Mouse (Mus musculus) stomach, embryonic 14.5 days (tissue): Measurements from ENCODE around the gene Entpd7. TPM values are rescaled to one million over a fixed set of nuclear protein-coding genes. Genes with fewer than 3 reads are reported as not detected.
A peak's percentile ranks its signal among the peaks of the same experiment; 100 is the strongest.

Experiments
- ATAC-seq: fragments of 200-750 bp; cut with Nextera tagmentation; 2 replicates; pipeline ENCODE4 v1.8.0; 2017; ENCODE audit warnings: low read depth, moderate TSS enrichment; ENCODE audit not compliant: insufficient number of reproducible peaks, insufficient read depth, low FRiP score
- H3K27ac ChIP-seq: fragments of 300-500 bp; sonication (generic); 2 replicates; pipeline ENCODE4 v1.5.1; 2014; ENCODE audit warnings: mild to moderate bottlenecking, low read length, moderate library complexity, mixed read lengths
- H3K27me3 ChIP-seq: fragments of 300-500 bp; sonication (generic); 2 replicates; pipeline ENCODE4 v1.6.1; 2014; ENCODE audit warnings: low read length, control low read depth, mixed read lengths; ENCODE audit not compliant: control insufficient read depth, insufficient read depth
- H3K36me3 ChIP-seq: fragments of 300-500 bp; sonication (generic); 2 replicates; pipeline ENCODE4 v1.6.1; 2014; ENCODE audit warnings: mild to moderate bottlenecking, control low read depth, low read length, moderate library complexity, mixed read lengths; ENCODE audit not compliant: control insufficient read depth, insufficient read depth
- H3K4me1 ChIP-seq: fragments of 300-500 bp; sonication (generic); 2 replicates; pipeline ENCODE4 v1.6.1; 2014; ENCODE audit warnings: low read length, control low read depth, mixed read lengths; ENCODE audit not compliant: control insufficient read depth, insufficient read depth
- H3K4me2 ChIP-seq: fragments of 300-500 bp; sonication (generic); replicated peaks from 2 replicates; pipeline ENCODE4 v1.6.1; 2014; ENCODE audit warnings: low read depth, low read length, control low read depth
- H3K4me3 ChIP-seq: fragments of 300-500 bp; sonication (generic); 2 replicates; pipeline ENCODE4 v1.5.1; 2014; ENCODE audit warnings: low read depth, low read length, control low read depth
- H3K9ac ChIP-seq: fragments of 300-500 bp; sonication (generic); replicated peaks from 2 replicates; pipeline ENCODE4 v1.6.1; 2014; ENCODE audit warnings: low read depth, mild to moderate bottlenecking, control low read depth, low read length, moderate library complexity, mixed read lengths
- H3K9me3 ChIP-seq: fragments of 300-500 bp; sonication (generic); 2 replicates; pipeline ENCODE4 v1.6.1; 2016; ENCODE audit warnings: low read depth, low read length, control low read depth; ENCODE audit not compliant: control insufficient read depth
- WGBS: fragments of 180-500 bp; shearing (Covaris S2); extraction: QIAGEN DNeasy Blood & Tissue Kit; methylation state at CpG from one replicate; pipeline ENCODE4 v1.1.7; 2014; 5-methylcytosine and 5-hydroxymethylcytosine counted together
- polyA plus RNA-seq: library from polyadenylated mRNA; unstranded; fragments of >200 nt; fragmentation: Nextera tagmentation; extraction: Ambion mirVana; gene quantifications from 2 replicates; pipeline ENCODE4 v1.2.1, GENCODE M21; 2014

The Entpd7 gene
- polyA plus RNA-seq, 1 experiment from 2014 or later: 15.7 TPM

DNA sequence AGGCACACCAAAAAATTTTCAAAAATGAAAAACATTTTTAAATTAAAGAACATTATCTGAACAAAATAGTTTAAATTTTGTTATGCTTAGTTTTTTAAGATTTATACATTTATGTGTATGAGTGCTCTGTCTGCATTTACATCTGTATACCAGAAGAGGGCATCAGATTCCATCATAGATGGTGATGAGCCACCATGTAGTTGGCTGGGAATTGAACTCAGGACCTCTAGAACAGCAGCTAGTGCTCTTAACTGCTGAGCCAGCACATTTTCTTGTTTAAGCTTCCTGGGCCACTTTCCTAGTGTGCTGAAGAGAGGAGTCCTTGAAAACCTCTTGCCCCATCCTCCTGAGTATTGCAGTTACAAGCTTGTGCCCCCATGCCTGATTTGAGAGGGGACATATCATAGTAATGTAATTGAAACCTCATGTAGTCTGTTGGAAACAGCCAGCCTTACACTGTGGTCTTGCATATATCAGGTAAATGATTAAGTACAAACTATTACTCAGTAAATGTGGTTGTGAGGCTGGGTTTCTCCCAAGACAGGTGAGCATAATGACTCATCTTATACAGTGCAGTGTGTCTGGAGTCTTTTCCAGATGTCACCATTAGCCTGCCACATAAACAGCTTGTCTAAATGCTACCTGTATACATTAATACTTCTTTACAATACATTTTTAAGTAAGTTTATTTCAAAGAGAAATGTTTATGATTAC lies 72.2 kb downstream of the Entpd7 start:
- no peaks in the 10 kb centered on the region; the same call in 1 of the 2 replicates for H3K36me3 ChIP-seq
- no peak overlapping the region for H3K27ac ChIP-seq
- no peak overlapping the region for H3K9ac ChIP-seq
- H3K27me3 ChIP-seq: no peaks in the 10 kb centered on the region
- no peak overlapping the region for H3K4me2 ChIP-seq
- no peak overlapping the region for H3K4me3 ChIP-seq
- no peaks in the 10 kb centered on the region for H3K9me3 ChIP-seq
- H3K4me1 ChIP-seq: no peaks in the 10 kb centered on the region
- ATAC-seq: no peak

GRCm38 (mm10) chr19:43762410-43762809 lies 72.9 kb downstream of the Entpd7 start:
- WGBS: 75% methylated on average over 2 of the region's 2 CpGs
- Histone ChIP-seq H3K4me3 (no peak overlapping the region), H3K4me1 (no peaks in the 10 kb centered on the region), H3K9me3 (no peaks in the 10 kb centered on the region), H3K27me3 (no peaks in the 10 kb centered on the region), H3K27ac (no peak overlapping the region), H3K36me3 (no peaks in the 10 kb centered on the region; the same call in 1 of the 2 replicates), H3K9ac (no peak overlapping the region), H3K4me2 (no peak overlapping the region)
- ATAC-seq: no peak

- WGBS: 86% methylated on average over 5 of the region's 5 CpGs
- Histone ChIP-seq H3K36me3 (no peaks in the 10 kb centered on the region; the same call in 1 of the 2 replicates), H3K27me3 (no peaks in the 10 kb centered on the region), H3K4me3 (no peak overlapping the region), H3K4me2 (no peak overlapping the region), H3K9me3 (no peaks in the 10 kb centered on the region), H3K9ac (no peak overlapping the region), H3K4me1 (no peaks in the 10 kb centered on the region), H3K27ac (no peak overlapping the region)
- no peak for ATAC-seq
Observed at GRCm38 (mm10) chr19:43766451-43766850, 77.0 kb downstream of the Entpd7 start.

DNA sequence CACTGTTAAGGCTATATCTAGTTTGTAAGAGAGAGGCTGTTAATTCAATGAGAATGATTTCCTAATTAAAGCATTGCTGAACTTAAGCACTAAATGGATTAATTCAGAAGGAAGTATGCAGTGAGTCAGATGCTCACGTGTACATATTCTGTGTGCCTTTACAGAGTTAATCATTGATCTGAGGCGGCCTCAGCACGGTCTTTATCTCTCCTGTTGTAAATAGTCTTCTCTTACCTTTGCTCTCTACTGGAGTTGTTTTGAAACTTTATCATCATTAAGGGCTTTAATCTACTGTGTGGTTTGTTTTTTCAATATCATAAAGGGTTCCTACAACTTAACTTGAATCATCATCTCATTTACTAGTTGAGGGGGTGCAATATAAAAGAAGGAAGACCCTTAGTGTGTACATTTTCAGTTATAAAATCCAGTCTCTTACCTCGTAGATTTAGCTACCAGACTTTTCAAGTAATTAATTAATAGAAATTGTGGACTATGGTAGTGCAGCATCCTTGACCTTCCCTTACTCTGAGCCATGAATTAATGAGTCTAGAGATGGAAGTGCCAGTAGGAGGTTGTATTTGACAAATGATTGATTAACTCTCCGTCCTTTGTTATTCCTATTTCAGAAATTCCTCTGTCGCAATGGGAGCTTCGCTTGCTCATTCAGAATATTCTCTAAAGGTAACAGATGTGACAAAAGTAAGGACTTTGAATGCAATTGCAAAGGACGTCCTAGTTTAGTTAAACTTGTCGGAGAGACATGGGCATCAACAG lies 78.3 kb downstream of the Entpd7 start:
- no peaks in the 10 kb centered on the region for H3K27me3 ChIP-seq
- H3K9ac ChIP-seq: no peak overlapping the region
- WGBS: 46% methylated on average over 9 of the region's 9 CpGs
- H3K9me3 ChIP-seq: no peaks in the 10 kb centered on the region
- peak; percentile 56; the same call in 1 of the 2 replicates for ATAC-seq
- no peak overlapping the region for H3K27ac ChIP-seq
- no peaks in the 10 kb centered on the region for H3K4me1 ChIP-seq
- H3K36me3 ChIP-seq: no peaks in the 10 kb centered on the region
- H3K4me3 ChIP-seq: no peak overlapping the region
- H3K4me2 ChIP-seq: no peak overlapping the region

DNA sequence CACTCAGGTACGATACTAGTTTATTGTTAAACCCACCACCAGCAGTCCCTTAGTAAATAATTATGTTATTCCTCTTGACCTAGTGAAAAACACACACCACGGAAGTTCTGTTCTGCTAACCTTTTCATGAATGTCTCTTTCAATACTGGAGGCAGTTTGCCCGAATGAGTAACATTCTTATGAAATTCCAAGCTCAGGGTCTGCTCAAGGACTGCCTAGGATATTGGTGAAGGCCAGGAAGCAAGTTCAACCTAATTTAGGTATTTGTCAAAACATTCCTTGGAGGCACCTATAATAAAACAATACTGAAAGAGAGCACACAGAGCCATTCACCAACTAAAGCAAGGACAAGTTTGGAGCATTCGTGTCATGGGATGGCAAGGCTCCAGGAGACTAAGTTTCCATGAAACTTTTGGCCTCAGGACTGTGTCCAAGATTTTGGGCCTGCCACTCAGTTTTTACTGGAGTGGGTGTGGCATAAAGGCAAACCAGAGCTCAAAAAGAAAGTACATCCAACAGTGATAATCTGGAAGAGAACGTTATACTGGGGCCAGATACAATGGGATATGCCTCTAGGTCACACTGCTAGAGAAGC lies 80.0 kb downstream of the Entpd7 start:
- Histone ChIP-seq H3K27me3 (no peaks in the 10 kb centered on the region), H3K9me3 (no peaks in the 10 kb centered on the region), H3K4me2 (no peak overlapping the region), H3K9ac (no peak overlapping the region), H3K4me1 (no peaks in the 10 kb centered on the region), H3K27ac (no peak overlapping the region), H3K36me3 (no peaks in the 10 kb centered on the region), H3K4me3 (no peak overlapping the region)
- ATAC-seq: no peak
- 79% methylated on average over 5 of the region's 5 CpGs for WGBS

DNA sequence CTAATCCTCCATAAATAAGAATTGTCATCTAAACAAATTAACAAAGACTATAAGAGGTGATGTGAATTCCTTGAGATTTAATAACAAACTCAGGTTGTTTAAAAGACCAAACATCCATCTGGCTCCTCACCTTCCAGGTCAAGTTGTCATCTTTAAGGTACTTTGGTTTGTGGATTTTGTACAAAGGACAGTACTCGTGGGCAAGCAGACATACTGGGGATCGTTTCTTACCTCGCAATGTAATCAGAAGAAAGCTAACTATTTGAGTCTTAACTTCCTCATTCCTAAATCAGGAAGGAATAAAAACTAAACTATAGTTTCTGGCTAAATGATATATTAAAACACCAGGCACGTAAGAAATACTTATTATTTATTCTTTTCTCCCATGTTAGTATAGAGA lies 81.1 kb downstream of the Entpd7 start:
- ATAC-seq: no peak
- no peaks in the 10 kb centered on the region for H3K9me3 ChIP-seq
- H3K4me3 ChIP-seq: no peak overlapping the region
- H3K4me1 ChIP-seq: no peaks in the 10 kb centered on the region
- H3K4me2 ChIP-seq: no peak overlapping the region
- H3K36me3 ChIP-seq: no peaks in the 10 kb centered on the region
- 72% methylated on average over 4 of the region's 4 CpGs for WGBS
- H3K9ac ChIP-seq: no peak overlapping the region
- H3K27ac ChIP-seq: no peak overlapping the region
- H3K27me3 ChIP-seq: no peaks in the 10 kb centered on the region

DNA sequence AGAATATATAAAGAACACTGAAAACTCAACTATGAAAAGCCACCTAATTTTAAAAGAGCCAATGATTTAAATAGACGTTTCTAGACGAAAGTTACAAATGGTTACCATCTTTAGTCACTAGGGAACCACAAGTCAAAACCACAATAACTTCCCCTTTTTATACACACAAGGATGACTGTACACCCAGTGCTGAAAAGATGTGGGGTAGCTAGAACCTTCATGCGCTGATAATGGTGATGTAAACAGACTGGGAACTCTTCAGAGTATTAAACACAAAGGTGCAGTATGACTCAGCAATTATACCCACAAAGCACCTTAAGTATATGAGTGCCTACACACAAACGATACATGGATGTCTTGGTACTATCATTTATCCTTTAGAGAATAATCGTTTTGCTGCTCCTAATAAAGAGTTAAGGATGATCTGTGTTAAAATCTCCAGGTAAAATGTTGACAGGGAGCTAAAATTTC lies 82.1 kb downstream of the Entpd7 start:
- Histone ChIP-seq H3K27me3 (no peaks in the 10 kb centered on the region), H3K4me1 (no peaks in the 10 kb centered on the region), H3K27ac (no peak overlapping the region), H3K4me3 (no peak overlapping the region), H3K36me3 (no peaks in the 10 kb centered on the region), H3K9me3 (no peaks in the 10 kb centered on the region), H3K4me2 (no peak overlapping the region), H3K9ac (no peak overlapping the region)
- no peak for ATAC-seq
- 82% methylated on average over 5 of the region's 5 CpGs for WGBS

DNA sequence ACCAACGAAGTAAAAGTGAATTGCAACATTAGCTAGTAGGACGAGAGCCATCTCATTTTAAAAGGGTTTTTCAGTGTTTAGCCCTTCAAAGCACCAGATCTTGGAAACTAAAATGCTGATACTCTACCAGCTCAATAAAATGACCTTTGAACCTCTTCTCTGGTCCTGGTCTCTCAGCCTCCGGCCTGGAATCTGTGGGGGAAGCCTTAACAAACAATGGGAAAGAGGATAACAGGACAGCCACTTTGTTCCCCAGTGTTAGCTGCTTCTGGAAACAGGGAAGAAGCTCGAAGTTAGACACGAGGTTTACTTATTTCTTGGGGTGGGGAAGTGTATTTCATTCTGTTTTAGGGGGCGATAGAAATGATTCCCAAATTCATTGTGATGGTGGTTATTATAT lies 82.8 kb downstream of the Entpd7 start:
- H3K9ac ChIP-seq: no peak overlapping the region
- H3K4me1 ChIP-seq: no peaks in the 10 kb centered on the region
- no peaks in the 10 kb centered on the region for H3K9me3 ChIP-seq
- 62% methylated on average over 6 of the region's 6 CpGs for WGBS
- no peak overlapping the region for H3K27ac ChIP-seq
- H3K4me2 ChIP-seq: no peak overlapping the region
- H3K36me3 ChIP-seq: no peaks in the 10 kb centered on the region
- ATAC-seq: no peak
- H3K4me3 ChIP-seq: no peak overlapping the region
- no peaks in the 10 kb centered on the region for H3K27me3 ChIP-seq
